Mouse (Mus musculus) ES-E14 (cell line): ENCODE measurements around the gene Hfe. TPM values are rescaled to one million over a fixed set of nuclear protein-coding genes. Genes with fewer than 3 reads are reported as not detected.

Experiments
- DNase-seq: peaks from one replicate; pipeline ENCODE4 v3.0.0-alpha.2; 2013; ENCODE audit warnings: low read depth, low spot score
- H3K27ac ChIP-seq: 2 replicates; pipeline ENCODE4 v1.5.1; 2012; ENCODE audit warnings: low read depth, mild to moderate bottlenecking, low read length, moderate library complexity, mixed read lengths; ENCODE audit not compliant: poor library complexity, insufficient read depth, severe bottlenecking
- H3K36me3 ChIP-seq: 2 replicates; pipeline ENCODE4 v1.6.1; 2012; ENCODE audit warnings: mild to moderate bottlenecking, low read length, moderate library complexity, mixed read lengths; ENCODE audit not compliant: control insufficient read depth, poor library complexity, insufficient read depth, severe bottlenecking
- H3K4me1 ChIP-seq, 2 experiments: fragments of 150-350 bp in 1 of 2; sonication (generic) in 1 of 2; 2 replicates each; pipeline ENCODE4 v1.6.1; 2012; ENCODE audit warnings: low read length in 2 of 2, mild to moderate bottlenecking in 1 of 2, mixed read lengths in 1 of 2; ENCODE audit not compliant: control insufficient read depth in 2 of 2, insufficient read depth in 2 of 2, poor library complexity in 1 of 2
- H3K4me3 ChIP-seq, 2 experiments: fragments of 150-350 bp in 1 of 2; sonication (generic) in 1 of 2; 2 replicates each; pipeline ENCODE4 v1.5.1; 2012; ENCODE audit warnings: low read length in 2 of 2, low read depth in 1 of 2, mild to moderate bottlenecking in 1 of 2, mixed read lengths in 1 of 2; ENCODE audit not compliant: insufficient read depth in 1 of 2, poor library complexity in 1 of 2, severe bottlenecking in 1 of 2
- H3K9ac ChIP-seq: 2 replicates; pipeline ENCODE4 v1.6.1; 2012; ENCODE audit warnings: low read depth, mild to moderate bottlenecking, low read length, mixed read lengths; ENCODE audit not compliant: poor library complexity, insufficient read depth, severe bottlenecking
- H3K9me3 ChIP-seq: fragments of 150-350 bp; sonication (generic); 2 replicates; pipeline ENCODE4 v1.6.1; 2012; ENCODE audit warnings: low read depth, mild to moderate bottlenecking, low read length; ENCODE audit not compliant: control insufficient read depth, insufficient read depth
- CHD2 ChIP-seq: IDR thresholded peaks from 2 replicates; pipeline ENCODE4 v1.6.1; 2014; ENCODE audit warnings: mild to moderate bottlenecking, low read depth, low read length, inconsistent platforms
- HCFC1 ChIP-seq: IDR thresholded peaks from 2 replicates; pipeline ENCODE4 v1.6.1; 2012; ENCODE audit warnings: low read length, inconsistent platforms, borderline replicate concordance; ENCODE audit not compliant: insufficient read depth
- MAFK ChIP-seq: IDR thresholded peaks from 2 replicates; pipeline ENCODE4 v1.6.1; 2014; ENCODE audit warnings: mild to moderate bottlenecking, low read depth, low read length, inconsistent platforms; ENCODE audit not compliant: insufficient read depth
- ZC3H11A ChIP-seq: IDR thresholded peaks from 2 replicates; pipeline ENCODE4 v1.6.1; 2012; ENCODE audit warnings: low read depth, mild to moderate bottlenecking, inconsistent platforms, low read length, borderline replicate concordance
- ZNF384 ChIP-seq: IDR thresholded peaks from 2 replicates; pipeline ENCODE4 v1.6.1; 2012; ENCODE audit warnings: low read depth, low read length, inconsistent platforms
- in situ Hi-C, 2 experiments: fragments of 600-800 bp; cut with MboI; formaldehyde crosslinking; loops; one replicate each; pipeline ENCODE4 v1.15.1; 2025; ENCODE audit warnings: low sequenced_read_pairs in 2 of 2, inconsistent platforms in 1 of 2; ENCODE audit not compliant: unreplicated experiment in 2 of 2
- total RNA-seq: library from RNA; depleted of rRNA; stranded (reverse); fragments of 300-350 nt; gene quantifications from 2 replicates; pipeline ENCODE4 v1.2.3, GENCODE M21; 2012; rRNA removed

Gene Hfe
- total RNA-seq: 1.1 and 1.5 TPM in 2 replicates

- DNase-seq: no peak
- H3K27ac ChIP-seq: no peak within 1 kb of the TSS
- H3K9ac ChIP-seq: peak within 1 kb of the TSS; percentile 19; the same call in 1 of the 2 replicates
Measured at GRCm38 (mm10) chr13:23710374-23711089, at the start of gene Hfe. Hfe (minus strand) TSS chr13:23710854.

GRCm38 (mm10) chr13:23759916-23760239 is 49.2 kb upstream of the Hfe start:
- Histone ChIP-seq H3K36me3 (no peaks in the 10 kb centered on the region), H3K4me3 (peak overlapping the region; percentile 44 to 59; a peak in 3 of 4 replicates), H3K9me3 (no peaks in the 10 kb centered on the region), H3K4me1 (peaks cover 0 to 4% of the 10 kb centered on the region in 2 experiments; a peak in 2 of 4 replicates), H3K9ac (peak overlapping the region; percentile 76), H3K27ac (peak overlapping the region; percentile 77; the same call in 1 of the 2 replicates)
- DNase-seq: no peak
- TF ChIP-seq MAFK: no peak
- no peak for TF ChIP-seq ZC3H11A
- in situ Hi-C loops: loop anchor here in 1 of 2 experiments (25.0 kb wide), 1 partner anchor 1723 kb away; the partner anchor contains the start of genes Hist1h2ag, Hist1h2ah, Hist1h2bj and Hist1h2bk

More at GRCm38 (mm10) chr13:23710374-23711089, at the start of gene Hfe:
- Histone ChIP-seq H3K9me3 (no peaks in the 10 kb centered on the region), H3K4me3 (peak within 1 kb of the TSS; percentile 13 to 41; a peak in 3 of 4 replicates), H3K4me1 (peaks cover 4 to 5% of the 10 kb centered on the region in 2 experiments; a peak in 2 of 4 replicates), H3K36me3 (no peaks in the 10 kb centered on the region)
- in situ Hi-C loops: no loop called here
- TF ChIP-seq ZNF384 (no peak), HCFC1 (no peak), ZC3H11A (no peak), CHD2 (no peak), MAFK (no peak)

- in situ Hi-C loops: loop anchor here in 1 of 2 experiments (25.0 kb wide), 1 partner anchor 1722 kb away; the partner anchor contains the start of genes Hist1h2ag, Hist1h2ah, Hist1h2bj and Hist1h2bk
- Histone ChIP-seq H3K36me3 (no peaks in the 10 kb centered on the region), H3K9ac (no peak overlapping the region; the same call in 1 of the 2 replicates), H3K9me3 (no peaks in the 10 kb centered on the region), H3K4me3 (no peak overlapping the region), H3K4me1 (peaks cover 0 to 4% of the 10 kb centered on the region in 2 experiments; a peak in 1 of 4 replicates), H3K27ac (peak overlapping the region; percentile 12; the same call in 1 of the 2 replicates)
- DNase-seq: no peak
- TF ChIP-seq MAFK: no peak
- TF ChIP-seq ZC3H11A: no peak
- TF ChIP-seq CHD2: no peak
- TF ChIP-seq ZNF384: no peak
- TF ChIP-seq HCFC1: no peak
Measured at GRCm38 (mm10) chr13:23759251-23759771, 48.7 kb upstream of the Hfe start.

- no peak for DNase-seq
- TF ChIP-seq MAFK (no peak), ZC3H11A (no peak), HCFC1 (no peak), CHD2 (no peak), ZNF384 (no peak)
- Histone ChIP-seq H3K36me3 (no peaks in the 10 kb centered on the region), H3K4me3 (peak overlapping the region in 1 of 2 experiments; percentile 38; a peak in 3 of 4 replicates), H3K27ac (peak overlapping the region; percentile 93; the same call in 1 of the 2 replicates), H3K4me1 (peaks cover 0 to 4% of the 10 kb centered on the region in 2 experiments; a peak in 1 of 4 replicates), H3K9me3 (no peaks in the 10 kb centered on the region), H3K9ac (peak overlapping the region; percentile 17; the same call in 1 of the 2 replicates)
- in situ Hi-C loops: loop anchor here in 1 of 2 experiments (25.0 kb wide), 1 partner anchor 1721 kb away; the partner anchor contains the start of genes Hist1h2ag, Hist1h2ah, Hist1h2bj and Hist1h2bk
Measured at GRCm38 (mm10) chr13:23757921-23758320, 47.3 kb upstream of the Hfe start.
